Mouse (Mus musculus): ENCODE results near the gene Rapgef3. TPM values are rescaled to one million over a fixed set of nuclear protein-coding genes. Genes with fewer than 3 reads are reported as not detected.

The Rapgef3 gene
- total and polyA plus RNA-seq, 3 experiments: 6.6 to 7.4 TPM; not detected in 1

- TF ChIP-seq USF1 (IDR thresholded peaks at IDR 0.05; ENCODE audit: low read depth, low read length) (no peak), TCF12 (IDR thresholded peaks at IDR 0.05; ENCODE audit: low read depth, low read length) (no peak), MAFK (IDR thresholded peaks at IDR 0.05; ENCODE audit: borderline replicate concordance, low read depth, low read length) (no peak), NELFE (IDR thresholded peaks at IDR 0.05; ENCODE audit: low read depth, low read length) (no peak), MEF2A (IDR thresholded peaks at IDR 0.05; ENCODE audit: extremely low read depth, insufficient replicate concordance, low read depth, low read length, poor library complexity, severe bottlenecking) (no peak), TBP (IDR thresholded peaks at IDR 0.05; ENCODE audit: low read depth, low read length) (no peak), POLR2AphosphoS5 (IDR thresholded peaks at IDR 0.05; ENCODE audit: borderline replicate concordance, low read depth, low read length) (no peak), GATA1 (IDR thresholded peaks at IDR 0.05; ENCODE audit: low read depth, low read length) (no peak), ZNF384 (IDR thresholded peaks at IDR 0.05; ENCODE audit: low read depth, low read length) (no peak), RAD21 (IDR thresholded peaks at IDR 0.05; ENCODE audit: low read depth, low read length) (no peak), POLR2A (IDR thresholded peaks at IDR 0.05; ENCODE audit: control insufficient read depth in 1 of 2, insufficient read depth in 1 of 2, low read depth in 1 of 2, low read length in 2 of 2, poor library complexity in 1 of 2) (no peak), KAT2A (conservative IDR thresholded peaks at IDR 0.05; ENCODE audit: low read depth, low read length) (no peak), GABPA (IDR thresholded peaks at IDR 0.05; ENCODE audit: low read depth, low read length) (no peak)
- peaks cover 0 to 47% of the 10 kb centered on the region in 2 experiments; a peak in 2 of 4 replicates for H3K36me3 ChIP-seq (ENCODE audit: control insufficient read depth in 1 of 2, insufficient read depth in 2 of 2, low read length in 2 of 2)
- no peaks in the 10 kb centered on the region for H3K9me3 ChIP-seq (replicated peaks; ENCODE audit: insufficient read depth, low read length)
- peaks cover 3% of the 10 kb centered on the region; the same call in 1 of the 2 replicates for H3K79me2 ChIP-seq (ENCODE audit: control insufficient read depth, insufficient read depth, low read length, poor library complexity)
- no peak overlapping the region for H3K9ac ChIP-seq (ENCODE audit: control insufficient read depth, low read depth, low read length, poor library complexity, severe bottlenecking)
- H3K4me3 ChIP-seq (ENCODE audit: control insufficient read depth in 1 of 2, insufficient read depth in 1 of 2, low read depth in 2 of 2, low read length in 2 of 2): no peak overlapping the region
- no peaks in the 10 kb centered on the region for H3K27me3 ChIP-seq (ENCODE audit: control insufficient read depth in 1 of 2, insufficient read depth in 2 of 2, low read length in 2 of 2)
- DNase-seq (ENCODE audit: low read depth, low spot score): no peak
- H3K27ac ChIP-seq (ENCODE audit: control insufficient read depth, low read depth, low read length): no peak overlapping the region
- H3K4me1 ChIP-seq (ENCODE audit: control insufficient read depth in 1 of 2, insufficient read depth in 2 of 2, low read length in 2 of 2): no peaks in the 10 kb centered on the region
These were observed 40.1 kb upstream of the Rapgef3 start for GRCm38 (mm10) chr15:97807867-97808266.

- no peaks in the 10 kb centered on the region for H3K27me3 ChIP-seq (ENCODE audit: control insufficient read depth in 1 of 2, insufficient read depth in 2 of 2, low read length in 2 of 2)
- H3K4me1 ChIP-seq (ENCODE audit: control insufficient read depth in 1 of 2, insufficient read depth in 2 of 2, low read length in 2 of 2): no peaks in the 10 kb centered on the region
- no peak for DNase-seq (ENCODE audit: low read depth, low spot score)
- no peaks in the 10 kb centered on the region for H3K9me3 ChIP-seq (replicated peaks; ENCODE audit: insufficient read depth, low read length)
- H3K36me3 ChIP-seq (ENCODE audit: control insufficient read depth in 1 of 2, insufficient read depth in 2 of 2, low read length in 2 of 2): peaks cover 0 to 65% of the 10 kb centered on the region in 2 experiments; a peak in 2 of 4 replicates
- TF ChIP-seq UBTF (IDR thresholded peaks at IDR 0.05; ENCODE audit: borderline replicate concordance, insufficient read depth, low read depth, low read length) (no peak), RCOR1 (IDR thresholded peaks at IDR 0.05; ENCODE audit: low read depth, low read length) (no peak), MYC (IDR thresholded peaks at IDR 0.05; ENCODE audit: low read depth, low read length) (no peak), ZC3H11A (IDR thresholded peaks at IDR 0.05; ENCODE audit: low read depth, low read length) (no peak), MYB (IDR thresholded peaks at IDR 0.05; ENCODE audit: low read depth, low read length) (no peak), MXI1 (IDR thresholded peaks at IDR 0.05; ENCODE audit: low read depth, low read length) (no peak), ELF1 (IDR thresholded peaks at IDR 0.05; ENCODE audit: low read depth, low read length) (no peak), USF1 (IDR thresholded peaks at IDR 0.05; ENCODE audit: low read depth, low read length) (no peak), POLR2A (IDR thresholded peaks at IDR 0.05; ENCODE audit: control insufficient read depth in 1 of 2, insufficient read depth in 1 of 2, low read depth in 1 of 2, low read length in 2 of 2, poor library complexity in 1 of 2) (peak in 1 of 2 experiments; percentile 30; a peak in 1 of 4 replicates)
- H3K9ac ChIP-seq (ENCODE audit: control insufficient read depth, low read depth, low read length, poor library complexity, severe bottlenecking): no peak overlapping the region
- no peaks in the 10 kb centered on the region for H3K79me2 ChIP-seq (ENCODE audit: control insufficient read depth, insufficient read depth, low read length, poor library complexity)
- H3K4me3 ChIP-seq (ENCODE audit: control insufficient read depth in 1 of 2, insufficient read depth in 1 of 2, low read depth in 2 of 2, low read length in 2 of 2): no peak overlapping the region
- no peak overlapping the region for H3K27ac ChIP-seq (ENCODE audit: control insufficient read depth, low read depth, low read length)
These were observed 34.8 kb upstream of the Rapgef3 start for GRCm38 (mm10) chr15:97802575-97802974.

Measured in MEL (cell line).